Mouse (Mus musculus) E14TG2a.4 (cell line): ENCODE results near the gene Evc.

Experiments
- CTCF ChIP-seq: conservative IDR thresholded peaks from 2 replicates; pipeline ENCODE4 v1.5.1; 2014; ENCODE audit warnings: low read length
- NANOG ChIP-seq: IDR thresholded peaks from 2 replicates; pipeline ENCODE4 v1.6.1; 2014; ENCODE audit warnings: borderline replicate concordance, low read length, mixed read lengths

DNA sequence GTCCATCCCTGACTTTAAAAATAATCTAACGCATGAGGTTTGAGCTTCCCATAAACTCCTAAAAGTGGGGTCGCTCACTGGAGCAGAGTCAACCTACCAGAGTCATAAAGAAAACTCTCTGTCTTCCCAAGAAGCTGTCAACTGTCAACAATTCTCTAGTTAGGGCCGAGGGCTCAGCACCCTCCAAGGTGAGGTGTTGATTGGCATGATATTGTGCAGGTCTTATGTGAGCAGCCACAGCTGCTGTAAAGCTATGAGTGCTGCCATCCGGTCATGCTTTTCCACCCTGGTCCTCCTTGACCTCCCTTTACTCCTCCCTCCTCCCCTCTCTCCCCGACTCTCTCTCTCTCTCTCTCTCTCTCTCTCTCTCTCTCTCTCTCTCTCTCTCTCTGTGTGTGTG is 25.9 kb upstream of the Evc start:
- no peak for TF ChIP-seq CTCF
- TF ChIP-seq NANOG: no peak
